Mouse (Mus musculus) MEL (cell line): ENCODE data around the gene Kcnc3.

Source experiments
- BHLHE40 ChIP-seq: IDR thresholded peaks from 2 replicates; pipeline ENCODE4 v1.6.1; 2012; ENCODE audit warnings: low read depth, mild to moderate bottlenecking, inconsistent platforms, low read length, improper control_type of control experiment, borderline replicate concordance
- CTCF ChIP-seq, 3 experiments: IDR thresholded peaks in 2 of 3; conservative IDR thresholded peaks in 1 of 3; 2 replicates each; pipeline ENCODE4 v1.5.1; 2011 to 2012; ENCODE audit warnings: low read length in 3 of 3, low read depth in 2 of 3, mild to moderate bottlenecking in 2 of 3, improper control_type of control experiment in 1 of 3, inconsistent platforms in 1 of 3, mixed read lengths in 1 of 3, moderate library complexity in 1 of 3; ENCODE audit not compliant: control insufficient read depth in 1 of 3, insufficient read depth in 1 of 3, poor library complexity in 1 of 3, severe bottlenecking in 1 of 3
- ELF1 ChIP-seq: IDR thresholded peaks from 2 replicates; pipeline ENCODE4 v1.6.1; 2014; ENCODE audit warnings: low read depth, mild to moderate bottlenecking, inconsistent platforms, low read length, improper control_type of control experiment, moderate library complexity
- EP300 ChIP-seq, 2 experiments: IDR thresholded peaks; 2 replicates each; pipeline ENCODE4 v1.6.1; 2011; ENCODE audit warnings: improper control_type of control experiment in 2 of 2, low read length in 2 of 2, low read depth in 1 of 2, mild to moderate bottlenecking in 1 of 2
- GABPA ChIP-seq: IDR thresholded peaks from 2 replicates; pipeline ENCODE4 v1.6.1; 2012; ENCODE audit warnings: low read depth, mild to moderate bottlenecking, inconsistent platforms, low read length, improper control_type of control experiment, moderate library complexity
- HCFC1 ChIP-seq: IDR thresholded peaks from 2 replicates; pipeline ENCODE4 v1.6.1; 2012; ENCODE audit warnings: low read depth, mild to moderate bottlenecking, inconsistent platforms, low read length, improper control_type of control experiment, moderate library complexity
- MAFK ChIP-seq: IDR thresholded peaks from 2 replicates; pipeline ENCODE4 v1.6.1; 2011; ENCODE audit warnings: low read depth, mild to moderate bottlenecking, low read length, improper control_type of control experiment, borderline replicate concordance
- MXI1 ChIP-seq: IDR thresholded peaks from 2 replicates; pipeline ENCODE4 v1.6.1; 2011; ENCODE audit warnings: mild to moderate bottlenecking, low read depth, low read length, improper control_type of control experiment
- MYC ChIP-seq: IDR thresholded peaks from 2 replicates; pipeline ENCODE4 v1.6.1; 2011; ENCODE audit warnings: low read depth, mild to moderate bottlenecking, low read length, improper control_type of control experiment, moderate library complexity
- NELFE ChIP-seq: IDR thresholded peaks from 2 replicates; pipeline ENCODE4 v1.6.1; 2011; ENCODE audit warnings: low read depth, low read length, improper control_type of control experiment
- SMC3 ChIP-seq: IDR thresholded peaks from 2 replicates; pipeline ENCODE4 v1.6.1; 2011; ENCODE audit warnings: low read depth, low read length, improper control_type of control experiment
- TAL1 ChIP-seq: IDR thresholded peaks from 2 replicates; pipeline ENCODE4 v1.6.1; 2012; ENCODE audit warnings: mild to moderate bottlenecking, inconsistent platforms, low read length, moderate library complexity, mixed read lengths
- USF1 ChIP-seq: IDR thresholded peaks from 2 replicates; pipeline ENCODE4 v1.6.1; 2014; ENCODE audit warnings: low read depth, mild to moderate bottlenecking, inconsistent platforms, low read length, improper control_type of control experiment, moderate library complexity
- ZMIZ1 ChIP-seq: IDR thresholded peaks from 2 replicates; pipeline ENCODE4 v1.6.1; 2012; ENCODE audit warnings: low read depth, mild to moderate bottlenecking, inconsistent platforms, low read length, improper control_type of control experiment, moderate library complexity

DNA sequence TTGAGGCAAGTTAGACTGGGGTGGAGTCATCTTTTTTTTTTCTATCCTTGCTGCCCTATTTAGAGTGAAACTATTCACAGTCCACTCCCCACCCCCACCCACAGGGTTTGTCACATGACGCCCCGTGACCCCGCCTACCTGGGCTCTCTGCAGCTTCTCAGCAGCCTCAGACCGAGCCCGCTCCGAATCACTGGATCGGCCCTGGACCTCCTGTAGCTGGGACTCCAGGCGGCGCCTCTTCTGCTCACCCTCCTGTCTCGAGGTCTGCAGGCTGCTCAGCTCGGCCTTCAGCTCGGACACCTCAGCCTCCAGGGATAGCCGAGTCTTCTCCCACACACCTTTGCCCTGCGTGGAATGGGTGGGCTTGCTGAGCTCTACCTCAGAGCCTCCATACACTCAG is 34.4 kb downstream of the Kcnc3 start:
- TF ChIP-seq SMC3 (no peak), ZMIZ1 (no peak), MXI1 (no peak), USF1 (no peak), BHLHE40 (no peak), HCFC1 (no peak), EP300 (IDR thresholded peaks at IDR 0.05; ENCODE audit: low read depth in 1 of 2, low read length in 2 of 2) (no peak), MAFK (no peak), NELFE (no peak), MYC (no peak), ELF1 (no peak), TAL1 (no peak), GABPA (no peak), CTCF (IDR thresholded peaks at IDR 0.05 in 2 of 3, conservative IDR thresholded peaks at IDR 0.05 in 1 of 3; ENCODE audit: control insufficient read depth in 1 of 3, insufficient read depth in 1 of 3, low read depth in 2 of 3, low read length in 3 of 3, poor library complexity in 1 of 3, severe bottlenecking in 1 of 3) (no peak)
